Mouse (Mus musculus): ENCODE data around the gene Osr1. TPM values are rescaled to one million over a fixed set of nuclear protein-coding genes. Genes with fewer than 3 reads are reported as not detected.

Gene Osr1
- polyA plus RNA-seq (2012; ENCODE audit: insufficient read depth, low replicate concordance) = not detected in 2 replicates

- TF ChIP-seq FLI1 (IDR thresholded peaks at IDR 0.05; ENCODE audit: low read length) (no peak), GATA1 (IDR thresholded peaks at IDR 0.05; ENCODE audit: borderline replicate concordance, low read length) (no peak)
- peaks cover 50% of the 10 kb centered on the region for H3K27me3 ChIP-seq (replicated peaks)
- no peaks in the 10 kb centered on the region for H3K36me3 ChIP-seq (replicated peaks; ENCODE audit: low read length)
- no peaks in the 10 kb centered on the region for H3K9me3 ChIP-seq
- peaks cover 20% of the 10 kb centered on the region for H3K4me1 ChIP-seq
- H3K4me3 ChIP-seq (replicated peaks) = peak within 1 kb of the TSS; percentile 89
These were observed at the start of gene Osr1 for GRCm38 (mm10) chr12:9569971-9570370. TSS of gene Osr1 (plus strand) at chr12:9570116.

DNA sequence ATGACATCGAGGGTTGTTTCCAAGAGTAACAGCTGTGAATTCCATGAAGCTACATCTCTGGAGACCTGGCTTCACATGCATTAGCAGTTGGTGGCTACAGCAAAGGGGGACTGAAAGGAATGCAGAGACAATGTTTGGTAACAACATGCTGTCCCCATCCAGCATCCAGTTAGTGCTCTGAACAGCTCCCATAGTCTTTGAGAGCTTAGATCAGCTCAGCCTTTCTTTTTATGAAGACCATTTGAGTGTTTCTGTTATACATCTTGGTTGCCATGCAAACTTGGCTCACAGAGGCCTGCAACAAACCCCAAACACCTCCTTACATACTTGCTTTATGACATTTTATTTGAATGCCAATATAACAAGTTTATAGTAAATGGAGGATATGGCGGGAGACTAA is 19.6 kb upstream of the Osr1 start:
- H3K4me3 ChIP-seq (replicated peaks) = no peak overlapping the region
- H3K4me1 ChIP-seq = no peaks in the 10 kb centered on the region
- no peaks in the 10 kb centered on the region for H3K9me3 ChIP-seq
- no peaks in the 10 kb centered on the region for H3K27me3 ChIP-seq (replicated peaks)
- no peaks in the 10 kb centered on the region for H3K36me3 ChIP-seq (replicated peaks; ENCODE audit: low read length)
- TF ChIP-seq GATA1 (IDR thresholded peaks at IDR 0.05; ENCODE audit: borderline replicate concordance, low read length) (no peak), FLI1 (IDR thresholded peaks at IDR 0.05; ENCODE audit: low read length) (no peak)

DNA sequence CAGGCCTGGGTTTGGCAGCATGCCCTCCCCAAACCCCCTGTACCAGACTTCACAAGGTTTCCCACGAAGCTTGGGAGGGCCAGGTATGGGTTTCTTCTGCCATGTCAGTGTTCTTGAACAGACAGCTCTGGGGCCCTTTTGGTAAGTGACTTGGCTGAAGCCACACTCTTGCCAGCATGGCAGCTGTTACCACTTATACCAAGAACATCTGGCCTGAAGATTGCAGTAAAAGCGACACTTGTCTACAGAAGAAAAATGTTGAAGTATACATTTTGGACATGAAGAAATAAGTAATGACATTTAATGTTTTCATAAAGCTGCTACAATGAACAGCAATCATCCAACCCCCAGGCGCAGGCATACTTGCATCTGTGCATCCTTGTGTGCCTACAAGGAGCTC is 5.0 kb upstream of the Osr1 start:
- H3K27me3 ChIP-seq (replicated peaks) = peaks cover 2% of the 10 kb centered on the region
- TF ChIP-seq FLI1 (IDR thresholded peaks at IDR 0.05; ENCODE audit: low read length) = no peak
- no peak for TF ChIP-seq GATA1 (IDR thresholded peaks at IDR 0.05; ENCODE audit: borderline replicate concordance, low read length)
- no peak overlapping the region for H3K4me3 ChIP-seq (replicated peaks)
- no peaks in the 10 kb centered on the region for H3K9me3 ChIP-seq
- H3K36me3 ChIP-seq (replicated peaks; ENCODE audit: low read length) = no peaks in the 10 kb centered on the region
- peaks cover under 1% of the 10 kb centered on the region for H3K4me1 ChIP-seq

DNA sequence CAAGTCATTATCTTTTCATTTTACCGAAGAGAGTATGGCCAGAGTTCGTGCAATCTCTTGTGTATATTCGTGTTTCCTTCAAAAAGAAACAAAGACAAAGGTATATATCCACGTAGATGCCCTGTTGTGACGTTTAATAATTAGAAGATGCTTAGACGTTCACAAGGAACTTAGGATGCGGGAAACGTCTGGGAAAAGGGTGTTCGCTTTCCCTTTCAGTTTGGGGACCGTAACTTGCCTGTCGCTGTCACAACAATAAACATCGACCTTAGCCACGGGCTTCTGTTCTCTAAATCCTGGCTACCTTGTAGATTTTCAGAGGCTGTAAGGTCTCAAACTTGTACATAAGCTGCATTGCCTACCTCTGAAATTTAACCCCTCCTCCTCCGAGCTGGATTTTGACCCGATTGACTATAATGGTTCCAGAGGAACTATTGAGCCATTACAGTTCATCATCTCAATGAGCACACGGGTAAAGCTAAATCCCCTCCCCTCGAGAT is 630 bp downstream of the Osr1 start:
- H3K4me3 ChIP-seq (replicated peaks) = peak overlapping the region; percentile 89
- H3K36me3 ChIP-seq (replicated peaks; ENCODE audit: low read length) = no peaks in the 10 kb centered on the region
- H3K9me3 ChIP-seq = no peaks in the 10 kb centered on the region
- H3K27me3 ChIP-seq (replicated peaks) = peaks cover 56% of the 10 kb centered on the region
- H3K4me1 ChIP-seq = peaks cover 20% of the 10 kb centered on the region
- TF ChIP-seq FLI1 (IDR thresholded peaks at IDR 0.05; ENCODE audit: low read length) = no peak
- no peak for TF ChIP-seq GATA1 (IDR thresholded peaks at IDR 0.05; ENCODE audit: borderline replicate concordance, low read length)

- Histone ChIP-seq H3K36me3 (replicated peaks; ENCODE audit: low read length) (no peaks in the 10 kb centered on the region), H3K4me3 (replicated peaks) (peak overlapping the region; percentile 28), H3K27me3 (replicated peaks) (peaks cover 64% of the 10 kb centered on the region), H3K4me1 (peaks cover 20% of the 10 kb centered on the region), H3K9me3 (no peaks in the 10 kb centered on the region)
- TF ChIP-seq GATA1 (IDR thresholded peaks at IDR 0.05; ENCODE audit: borderline replicate concordance, low read length) (no peak), FLI1 (IDR thresholded peaks at IDR 0.05; ENCODE audit: low read length) (no peak)
These were observed 1.5 kb downstream of the Osr1 start for GRCm38 (mm10) chr12:9571276-9571940.

GRCm38 (mm10) chr12:9572022-9572421 is 2.1 kb downstream of the Osr1 start:
- peaks cover 20% of the 10 kb centered on the region for H3K4me1 ChIP-seq
- H3K27me3 ChIP-seq (replicated peaks) = peaks cover 70% of the 10 kb centered on the region
- no peaks in the 10 kb centered on the region for H3K9me3 ChIP-seq
- no peak overlapping the region for H3K4me3 ChIP-seq (replicated peaks)
- no peaks in the 10 kb centered on the region for H3K36me3 ChIP-seq (replicated peaks; ENCODE audit: low read length)
- TF ChIP-seq FLI1 (IDR thresholded peaks at IDR 0.05; ENCODE audit: low read length) (no peak), GATA1 (IDR thresholded peaks at IDR 0.05; ENCODE audit: borderline replicate concordance, low read length) (no peak)

DNA sequence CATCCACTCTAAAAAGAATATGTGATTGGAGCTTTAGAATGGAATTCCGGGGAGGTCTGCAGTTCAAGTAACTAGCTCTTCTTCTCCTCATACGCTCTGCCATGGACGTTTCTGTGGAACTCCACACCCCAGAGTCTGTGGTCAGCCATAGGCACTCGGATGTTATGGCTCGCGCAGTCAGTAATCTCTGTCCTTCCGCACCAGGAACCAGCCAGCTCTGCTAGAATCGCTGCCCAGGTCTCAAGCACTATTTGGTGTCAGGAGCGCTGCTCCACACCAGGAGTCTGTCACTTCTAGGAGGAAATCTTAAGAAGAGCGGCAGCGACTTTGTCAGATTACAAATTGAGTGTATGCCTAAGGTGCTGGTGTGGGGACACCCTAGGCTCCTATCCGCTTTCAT is 3.8 kb downstream of the Osr1 start:
- Histone ChIP-seq H3K9me3 (no peaks in the 10 kb centered on the region), H3K27me3 (replicated peaks) (peaks cover 87% of the 10 kb centered on the region), H3K4me3 (replicated peaks) (no peak overlapping the region), H3K36me3 (replicated peaks; ENCODE audit: low read length) (no peaks in the 10 kb centered on the region), H3K4me1 (peaks cover 20% of the 10 kb centered on the region)
- TF ChIP-seq GATA1 (IDR thresholded peaks at IDR 0.05; ENCODE audit: borderline replicate concordance, low read length) (no peak), FLI1 (IDR thresholded peaks at IDR 0.05; ENCODE audit: low read length) (no peak)

DNA sequence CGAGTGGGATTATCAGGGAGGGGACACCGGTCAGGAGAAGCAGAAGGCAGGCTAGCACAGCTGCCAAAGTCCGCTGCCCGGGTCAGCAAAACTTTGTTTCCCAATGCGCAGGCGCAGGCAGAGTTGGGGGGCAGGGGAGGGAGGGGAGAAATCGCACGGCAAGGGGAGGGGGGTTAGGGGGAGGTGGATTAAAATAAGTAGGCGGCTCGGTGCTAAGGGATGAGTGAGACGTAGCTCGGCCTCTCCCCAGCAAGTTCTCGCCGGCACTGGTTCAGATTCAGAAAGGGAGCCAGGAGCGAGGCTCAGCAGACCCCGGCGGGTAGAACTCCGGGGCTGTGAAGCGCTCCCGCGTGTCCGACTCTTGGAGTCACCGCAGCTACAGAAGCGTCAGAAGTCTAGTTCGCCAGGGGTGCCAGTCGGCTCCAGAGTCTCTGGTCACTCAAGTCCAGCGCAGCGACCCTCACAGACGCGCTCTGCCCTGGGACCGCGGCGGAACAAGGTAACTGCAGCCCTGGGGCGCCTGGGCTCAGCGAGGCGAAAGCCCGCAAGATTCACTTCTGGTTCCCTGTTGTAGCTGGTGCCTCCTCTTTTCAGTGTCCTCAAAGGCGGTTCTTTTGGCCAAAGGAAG is 4.4 kb downstream of the Osr1 start:
- H3K27me3 ChIP-seq (replicated peaks) = peaks cover 91% of the 10 kb centered on the region
- H3K9me3 ChIP-seq = peaks cover 5% of the 10 kb centered on the region; the same call in 1 of the 2 replicates

GRCm38 (mm10) chr12:9575158-9576042 is 5.5 kb downstream of the Osr1 start:
- TF ChIP-seq GATA1 (IDR thresholded peaks at IDR 0.05; ENCODE audit: borderline replicate concordance, low read length) (no peak), FLI1 (IDR thresholded peaks at IDR 0.05; ENCODE audit: low read length) (no peak)
- Histone ChIP-seq H3K4me3 (replicated peaks) (no peak overlapping the region), H3K36me3 (replicated peaks; ENCODE audit: low read length) (no peaks in the 10 kb centered on the region), H3K4me1 (peaks cover 18% of the 10 kb centered on the region), H3K27me3 (replicated peaks) (peaks cover 99% of the 10 kb centered on the region), H3K9me3 (peaks cover 8% of the 10 kb centered on the region; the same call in 1 of the 2 replicates)

More for the DNA sequence above, 4.4 kb downstream of the Osr1 start:
- TF ChIP-seq FLI1 (IDR thresholded peaks at IDR 0.05; ENCODE audit: low read length) (no peak), GATA1 (IDR thresholded peaks at IDR 0.05; ENCODE audit: borderline replicate concordance, low read length) (no peak)
- H3K4me1 ChIP-seq = peaks cover 20% of the 10 kb centered on the region
- H3K36me3 ChIP-seq (replicated peaks; ENCODE audit: low read length) = no peaks in the 10 kb centered on the region
- no peak overlapping the region for H3K4me3 ChIP-seq (replicated peaks)
